Mouse (Mus musculus) macrophage (primary cell): ENCODE measurements around the gene Thsd7a. TPM values are rescaled to one million over a fixed set of nuclear protein-coding genes. Genes with fewer than 3 reads are reported as not detected.

Experiments
- H3K27ac ChIP-seq: fragments of 350-480 bp; formaldehyde crosslinking; 2 replicates; pipeline ENCODE4 v1.9.0; 2021
- H3K36me3 ChIP-seq: fragments of 350-480 bp; formaldehyde crosslinking; 2 replicates; pipeline ENCODE4 v1.9.0; 2021; ENCODE audit errors: inconsistent target
- H3K4me3 ChIP-seq: fragments of 350-480 bp; formaldehyde crosslinking; 2 replicates; pipeline ENCODE4 v1.9.0; 2021; ENCODE audit errors: inconsistent target
- H3K79me2 ChIP-seq: fragments of 350-480 bp; formaldehyde crosslinking; 2 replicates; pipeline ENCODE4 v1.9.0; 2021; ENCODE audit errors: inconsistent target
- WGBS: methylation state at CpG from one replicate; pipeline ENCODE4 v1.1.7; 2026; ENCODE audit warnings: inconsistent platforms; ENCODE audit not compliant: missing documents; 5-methylcytosine and 5-hydroxymethylcytosine counted together
- polyA plus RNA-seq: library from polyadenylated mRNA; stranded (reverse); fragments of 250-400 nt; gene quantifications from 3 replicates; pipeline ENCODE4 v1.2.4, GENCODE M21; 2018; ENCODE audit warnings: inconsistent platforms

The Thsd7a gene
- polyA plus RNA-seq, 1 experiment from 2014 or later: not detected

DNA sequence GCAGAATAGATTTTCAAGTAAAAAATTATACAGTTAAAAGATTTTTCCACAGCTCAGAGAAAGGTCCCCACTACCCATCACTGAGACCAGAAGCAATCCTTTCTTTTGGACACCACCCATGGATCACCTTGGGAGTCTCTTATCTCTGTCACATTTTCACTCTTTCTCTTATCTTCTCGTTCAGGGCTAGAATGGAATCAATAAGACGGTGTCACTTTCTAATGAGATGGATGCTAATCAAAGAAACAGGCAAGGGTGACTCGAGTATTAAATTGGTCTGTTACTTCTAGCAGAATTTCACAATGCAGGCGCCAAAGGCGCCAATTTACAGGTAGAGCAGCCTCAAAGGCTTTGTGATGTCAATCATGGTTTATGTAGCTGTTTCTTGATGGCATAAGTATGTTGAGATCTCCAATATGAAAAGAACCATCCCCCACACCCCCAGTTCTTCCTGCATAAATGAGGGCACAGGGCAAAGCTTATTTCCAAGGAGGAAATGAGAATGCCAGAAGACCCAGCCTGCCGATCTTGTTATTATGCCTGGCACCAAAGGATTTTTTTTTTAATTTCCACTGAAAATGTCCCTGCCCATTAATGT is 173.5 kb downstream of the Thsd7a start:
- Histone ChIP-seq H3K79me2 (no peaks in the 10 kb centered on the region), H3K4me3 (no peak overlapping the region), H3K27ac (no peak overlapping the region), H3K36me3 (no peaks in the 10 kb centered on the region)
- WGBS: 82% methylated on average over 6 of the region's 6 CpGs

DNA sequence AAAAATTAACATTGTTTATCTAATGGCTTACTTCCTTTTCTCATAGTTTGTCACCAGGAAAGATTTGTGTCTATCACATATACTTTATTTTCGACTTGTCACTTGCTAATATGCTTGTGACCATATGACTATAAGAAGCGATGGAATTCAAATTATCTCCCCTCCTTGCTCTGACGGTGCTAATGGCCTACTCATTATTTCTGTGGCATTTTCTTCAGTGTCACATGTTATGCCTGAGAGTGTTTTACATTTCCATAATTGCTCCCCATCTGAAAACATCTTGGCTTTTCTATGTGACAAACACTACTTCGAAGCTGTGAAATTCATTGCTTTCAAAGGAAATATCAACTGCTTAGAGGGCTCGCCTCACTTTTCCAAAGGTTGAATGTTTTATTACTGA is 177.0 kb downstream of the Thsd7a start:
- Histone ChIP-seq H3K79me2 (no peaks in the 10 kb centered on the region), H3K36me3 (no peaks in the 10 kb centered on the region), H3K27ac (no peak overlapping the region), H3K4me3 (no peak overlapping the region)
- 87% methylated on average over 5 of the region's 5 CpGs for WGBS

DNA sequence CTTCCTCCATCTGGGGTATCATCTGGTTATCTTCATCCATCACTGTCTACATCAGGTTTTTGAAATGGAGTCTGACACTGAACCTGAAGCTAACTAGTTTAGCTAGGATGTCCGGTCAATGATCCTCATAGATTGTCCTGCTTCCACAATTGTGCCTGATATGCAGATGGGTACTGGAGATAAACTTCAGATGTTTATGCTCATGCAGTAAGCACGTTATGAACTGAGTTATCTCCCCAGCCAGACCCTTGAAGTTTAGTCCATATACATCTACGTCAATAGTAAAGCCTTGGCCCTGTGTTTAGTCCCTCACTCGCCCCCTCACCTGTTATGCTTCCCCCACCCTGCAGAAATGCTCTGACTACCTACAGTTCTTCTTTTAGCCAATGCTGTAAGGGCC is 184.1 kb downstream of the Thsd7a start:
- no peak overlapping the region for H3K27ac ChIP-seq
- no peaks in the 10 kb centered on the region for H3K36me3 ChIP-seq
- WGBS: 75% methylated on average over 4 of the region's 4 CpGs
- no peaks in the 10 kb centered on the region for H3K79me2 ChIP-seq
- no peak overlapping the region for H3K4me3 ChIP-seq

DNA sequence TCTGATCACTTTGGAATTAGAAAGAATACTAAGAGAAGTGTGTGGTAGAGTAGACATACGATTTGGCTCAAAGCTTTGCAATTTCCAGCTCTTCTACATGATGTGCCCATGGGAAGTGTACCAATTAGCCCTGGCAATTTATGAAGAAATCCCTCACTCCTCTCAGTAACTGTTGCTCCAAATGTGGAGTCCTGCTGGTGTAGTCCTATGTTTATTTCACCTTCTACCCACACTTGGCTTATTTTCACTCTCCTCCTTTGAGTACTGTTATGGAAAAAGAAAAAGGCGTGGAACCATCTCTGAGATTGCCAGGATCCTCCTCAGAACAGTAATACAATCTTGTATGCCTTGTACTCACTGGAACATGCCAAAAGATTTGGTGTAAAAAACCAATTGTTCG is 186.9 kb downstream of the Thsd7a start:
- Histone ChIP-seq H3K79me2 (no peaks in the 10 kb centered on the region), H3K4me3 (no peak overlapping the region), H3K27ac (no peak overlapping the region), H3K36me3 (no peaks in the 10 kb centered on the region)
- 82% methylated on average over 3 of the region's 3 CpGs for WGBS

DNA sequence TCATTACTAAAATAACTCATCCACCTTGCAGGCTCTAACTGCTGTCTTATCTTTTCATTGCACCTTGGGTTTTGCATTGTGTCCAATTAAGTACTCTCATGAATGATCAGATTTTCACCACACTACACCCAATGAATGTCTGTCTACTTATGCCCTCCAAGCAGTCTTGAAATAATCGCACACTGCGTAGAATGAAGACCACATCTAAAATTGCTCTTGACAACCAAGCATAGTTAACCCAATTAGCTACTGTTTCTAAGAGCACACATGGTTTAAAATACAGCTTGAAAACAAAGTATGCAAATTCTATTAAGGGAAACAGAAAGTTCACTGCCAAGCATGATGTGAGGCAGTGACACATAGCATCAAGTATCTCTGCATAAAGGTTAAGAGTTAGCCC is 188.7 kb downstream of the Thsd7a start:
- Histone ChIP-seq H3K36me3 (no peaks in the 10 kb centered on the region), H3K79me2 (no peaks in the 10 kb centered on the region)
- 86% methylated on average over 2 of the region's 2 CpGs for WGBS

DNA sequence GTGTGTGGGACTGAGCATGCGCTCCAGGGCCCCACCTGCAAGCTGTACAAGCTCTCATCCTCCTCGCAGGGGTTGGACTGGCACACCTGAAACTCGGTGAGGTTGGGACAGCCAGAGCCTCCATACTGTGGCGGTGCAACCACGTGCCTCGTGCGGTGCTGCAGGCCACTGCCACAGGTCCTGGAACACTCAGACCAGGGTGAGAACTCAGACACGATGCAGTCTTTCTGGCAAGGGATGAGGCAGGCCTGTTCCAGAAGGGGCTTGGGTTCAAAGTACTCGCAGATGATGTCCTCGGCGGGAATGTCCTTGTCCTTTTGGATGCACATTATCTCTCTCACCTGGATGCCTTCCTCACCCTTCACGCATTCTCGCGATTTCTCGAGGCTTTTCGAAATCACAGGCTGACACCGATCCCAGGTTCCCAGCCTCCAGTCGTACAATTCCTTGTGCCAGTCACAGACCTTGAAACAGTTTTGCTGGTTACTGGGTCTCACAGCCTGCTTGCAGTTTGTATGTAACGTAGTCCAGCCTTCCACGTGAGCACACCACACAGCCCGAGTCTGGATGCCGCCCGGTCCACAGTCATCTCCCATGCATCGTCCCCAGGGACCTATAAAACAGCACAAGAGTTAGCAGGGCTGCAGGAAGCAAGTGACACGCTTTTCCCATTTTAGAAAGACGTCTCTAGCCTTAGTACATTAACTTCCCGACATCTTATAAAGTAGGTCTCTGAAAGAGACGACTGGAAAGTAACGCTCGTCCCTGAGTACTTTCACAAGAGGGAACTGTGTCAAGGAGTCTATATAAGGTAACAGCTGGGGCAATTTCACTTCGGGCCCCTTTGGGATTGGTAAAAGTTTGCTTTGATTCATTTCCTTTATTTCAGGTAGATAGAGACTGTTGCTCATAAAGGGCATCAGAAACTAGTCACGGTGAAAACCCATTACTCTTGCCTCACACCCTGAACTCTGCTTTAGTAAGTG is 193.8 kb downstream of the Thsd7a start:
- no peak overlapping the region for H3K4me3 ChIP-seq
- no peaks in the 10 kb centered on the region for H3K79me2 ChIP-seq
- 89% methylated on average over 32 of the region's 32 CpGs for WGBS
- no peaks in the 10 kb centered on the region for H3K36me3 ChIP-seq
- no peak overlapping the region for H3K27ac ChIP-seq

More for the DNA sequence above, 188.7 kb downstream of the Thsd7a start:
- Histone ChIP-seq H3K4me3 (no peak overlapping the region), H3K27ac (no peak overlapping the region)

DNA sequence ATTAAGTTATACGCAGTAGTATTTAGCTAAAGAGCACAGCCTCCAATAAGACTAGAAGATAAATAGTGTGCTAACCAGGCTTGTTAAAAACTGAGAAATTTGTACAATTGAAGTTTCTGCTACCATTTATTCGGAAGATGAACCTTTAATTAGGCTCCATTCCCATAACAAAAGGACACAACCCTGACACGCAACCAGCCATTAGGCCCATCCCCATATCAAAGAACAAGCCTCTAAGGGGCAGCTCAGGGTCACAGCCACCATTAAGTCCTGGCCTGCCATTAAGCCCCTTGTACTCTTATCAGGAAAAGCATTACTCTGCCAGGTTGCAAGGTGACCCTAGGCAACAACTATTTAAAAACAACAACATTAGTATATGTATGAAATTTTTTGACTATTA is 198.0 kb downstream of the Thsd7a start:
- Histone ChIP-seq H3K36me3 (no peaks in the 10 kb centered on the region), H3K4me3 (no peak overlapping the region), H3K27ac (no peak overlapping the region), H3K79me2 (no peaks in the 10 kb centered on the region)
- WGBS: 92% methylated on average over 3 of the region's 3 CpGs

DNA sequence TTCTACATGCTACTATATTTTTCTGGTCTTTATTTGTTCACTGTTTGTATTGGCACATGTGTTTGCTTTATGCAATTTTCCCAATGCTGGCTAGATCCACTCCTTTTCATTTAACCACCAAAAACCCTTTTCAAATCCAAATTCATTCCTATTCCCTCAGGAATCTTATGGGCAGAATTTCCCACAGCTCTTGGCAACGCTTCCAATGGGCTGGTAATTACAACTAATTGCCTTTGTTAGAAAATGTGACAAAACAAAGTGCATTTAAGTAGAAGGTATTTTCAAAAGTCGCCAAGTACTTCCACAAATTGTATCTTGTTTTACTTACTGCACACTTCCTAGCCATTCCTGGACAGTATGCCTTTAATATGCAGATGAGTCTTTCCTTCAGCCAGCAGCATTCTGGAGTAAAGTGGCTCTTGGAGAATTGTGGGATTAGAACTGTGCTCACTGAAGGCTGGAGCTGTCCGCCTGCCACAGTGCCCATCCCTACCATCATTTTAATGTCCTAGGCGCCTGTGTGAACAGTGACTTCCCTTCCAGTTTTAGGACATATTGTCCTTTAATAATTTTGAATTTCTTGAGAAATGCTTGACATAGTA is 199.1 kb downstream of the Thsd7a start:
- Histone ChIP-seq H3K36me3 (no peaks in the 10 kb centered on the region), H3K79me2 (no peaks in the 10 kb centered on the region), H3K4me3 (no peak overlapping the region), H3K27ac (no peak overlapping the region)
- WGBS: 83% methylated on average over 4 of the region's 4 CpGs

DNA sequence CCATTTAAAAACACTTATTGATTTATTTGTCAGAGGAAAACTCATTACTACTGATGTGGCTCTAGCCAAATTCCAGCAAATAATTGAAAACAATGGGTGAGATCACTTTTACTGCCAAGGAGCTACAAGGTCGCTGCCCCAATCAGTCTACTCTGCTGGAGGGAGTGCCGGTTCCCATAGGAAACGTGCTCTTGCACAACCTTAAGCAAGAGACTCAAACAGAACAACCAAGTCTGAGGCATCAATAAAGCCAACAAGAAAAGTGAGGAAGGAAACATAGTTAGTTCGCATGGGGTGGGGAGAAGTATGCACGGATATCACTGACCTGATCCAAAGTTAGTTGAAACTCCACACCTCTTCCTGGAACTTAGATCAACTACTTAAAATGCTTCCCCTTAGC is 205.1 kb downstream of the Thsd7a start:
- H3K27ac ChIP-seq: no peak overlapping the region
- no peak overlapping the region for H3K4me3 ChIP-seq
- 44% methylated on average over 5 of the region's 5 CpGs for WGBS
- no peaks in the 10 kb centered on the region for H3K36me3 ChIP-seq
- H3K79me2 ChIP-seq: no peaks in the 10 kb centered on the region

DNA sequence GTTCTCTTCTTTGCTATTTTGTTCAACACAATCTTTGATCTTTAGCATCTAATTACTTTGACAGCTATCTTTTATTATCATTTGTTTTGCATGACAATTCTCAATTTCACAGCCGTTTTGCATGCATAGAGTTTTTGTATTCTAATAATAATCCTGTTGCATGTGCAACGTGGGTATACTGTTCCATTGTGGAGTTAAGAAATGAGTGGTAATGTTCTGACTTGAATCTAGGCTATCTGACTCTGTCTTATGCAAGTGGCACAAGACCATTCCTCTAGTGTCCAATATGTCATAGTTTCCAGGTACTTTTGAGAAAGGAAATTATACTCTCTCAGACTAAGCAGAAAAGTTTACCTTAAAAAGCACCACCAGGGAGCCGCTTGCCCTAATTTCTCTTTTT is 206.7 kb downstream of the Thsd7a start:
- Histone ChIP-seq H3K36me3 (no peaks in the 10 kb centered on the region), H3K4me3 (no peak overlapping the region), H3K27ac (no peak overlapping the region), H3K79me2 (no peaks in the 10 kb centered on the region)
- 67% methylated on average over 3 of the region's 3 CpGs for WGBS

DNA sequence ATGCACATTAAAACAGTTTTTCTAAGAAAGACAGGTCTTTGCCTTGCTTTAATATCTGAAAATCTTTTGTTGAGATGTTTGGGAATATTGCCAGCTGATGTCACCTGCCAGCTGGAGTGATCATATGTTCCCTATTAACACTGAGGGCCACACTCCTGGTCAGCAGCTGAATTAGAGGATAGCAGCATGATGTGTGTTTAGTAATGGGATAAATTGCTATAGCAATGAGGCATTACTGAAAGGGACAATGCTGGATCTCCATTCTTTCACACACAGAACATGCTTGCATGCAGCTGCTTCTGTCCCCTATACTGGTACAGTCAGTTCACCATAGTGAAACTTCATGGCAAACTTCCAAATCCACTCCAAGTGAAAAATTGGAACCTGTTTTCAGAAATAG is 230.1 kb downstream of the Thsd7a start:
- no peak overlapping the region for H3K4me3 ChIP-seq
- H3K79me2 ChIP-seq: no peaks in the 10 kb centered on the region
- H3K27ac ChIP-seq: no peak overlapping the region
- H3K36me3 ChIP-seq: no peaks in the 10 kb centered on the region

DNA sequence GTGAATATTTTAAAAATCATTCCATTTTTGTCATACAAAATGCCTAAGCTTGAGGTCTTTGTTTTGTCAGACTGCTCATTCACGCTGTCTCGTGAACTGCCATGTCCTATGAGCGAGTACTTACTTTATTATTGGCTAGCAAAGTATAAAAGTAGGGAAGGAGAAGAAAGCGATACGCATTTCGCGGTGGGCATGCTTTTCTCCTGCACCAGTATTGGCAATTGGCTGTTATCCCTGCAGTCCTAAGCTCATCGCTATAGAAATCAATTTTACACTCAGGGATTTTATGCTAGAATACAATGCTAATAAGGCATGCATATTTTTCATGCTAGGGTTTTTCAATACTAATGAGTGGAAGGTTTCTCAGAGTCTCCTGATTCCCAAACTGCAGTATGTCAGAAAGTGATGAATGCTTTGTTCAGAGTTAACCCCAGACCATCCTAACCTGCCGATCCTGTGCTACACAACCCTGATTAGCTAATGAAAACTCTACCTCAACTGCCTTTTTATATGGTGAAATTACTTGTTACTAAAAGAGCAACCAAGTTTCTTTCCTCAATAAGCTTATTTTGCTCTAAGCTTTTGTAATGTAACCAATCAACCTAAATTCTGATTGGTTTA is 230.8 kb downstream of the Thsd7a start:
- Histone ChIP-seq H3K4me3 (no peak overlapping the region), H3K79me2 (no peaks in the 10 kb centered on the region), H3K27ac (no peak overlapping the region), H3K36me3 (no peaks in the 10 kb centered on the region)
- 84% methylated on average over 9 of the region's 9 CpGs for WGBS

DNA sequence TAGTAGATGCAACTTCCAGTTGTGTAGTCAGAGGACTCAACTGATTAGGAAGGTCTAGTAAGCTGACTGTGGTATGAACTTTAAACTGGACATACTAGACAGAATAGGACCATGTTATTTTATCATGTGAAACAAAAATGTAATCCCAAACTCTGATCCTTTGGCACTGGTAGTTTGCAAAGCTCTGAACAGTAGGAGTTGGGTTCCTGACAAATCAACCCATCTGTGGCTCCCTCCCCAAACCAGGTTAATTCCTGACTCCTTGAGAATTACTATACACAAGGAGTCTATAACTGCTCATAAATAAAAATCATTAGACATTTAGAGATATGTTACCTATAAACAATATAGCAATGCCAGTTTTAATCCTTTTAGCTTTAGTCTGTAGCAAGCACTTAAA is 231.5 kb downstream of the Thsd7a start:
- Histone ChIP-seq H3K27ac (no peak overlapping the region), H3K79me2 (no peaks in the 10 kb centered on the region)

DNA sequence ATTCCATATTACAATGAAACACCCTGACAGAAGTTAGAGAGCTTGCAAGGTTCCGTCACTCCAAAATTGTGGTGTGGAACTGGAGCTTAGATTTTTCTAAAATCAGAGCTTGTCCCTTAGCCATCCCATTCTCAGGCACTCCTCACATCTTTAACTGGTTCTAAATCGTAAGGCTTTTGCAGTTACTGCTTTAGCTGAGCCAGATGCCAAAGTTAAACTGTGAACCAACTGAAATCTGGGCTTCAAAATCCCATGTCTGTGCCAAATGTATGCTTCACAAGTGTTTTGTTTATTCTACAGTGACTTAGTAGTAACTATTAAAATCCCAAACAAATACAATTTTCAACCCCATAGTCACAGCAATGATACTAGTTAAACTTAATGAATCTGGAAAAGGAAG is 242.3 kb downstream of the Thsd7a start:
- 88% methylated on average over 2 of the region's 2 CpGs for WGBS
- H3K27ac ChIP-seq: no peak overlapping the region
- no peaks in the 10 kb centered on the region for H3K79me2 ChIP-seq
- H3K4me3 ChIP-seq: no peak overlapping the region
- H3K36me3 ChIP-seq: no peaks in the 10 kb centered on the region

More for the DNA sequence above, 231.5 kb downstream of the Thsd7a start:
- no peak overlapping the region for H3K4me3 ChIP-seq
- H3K36me3 ChIP-seq: no peaks in the 10 kb centered on the region

DNA sequence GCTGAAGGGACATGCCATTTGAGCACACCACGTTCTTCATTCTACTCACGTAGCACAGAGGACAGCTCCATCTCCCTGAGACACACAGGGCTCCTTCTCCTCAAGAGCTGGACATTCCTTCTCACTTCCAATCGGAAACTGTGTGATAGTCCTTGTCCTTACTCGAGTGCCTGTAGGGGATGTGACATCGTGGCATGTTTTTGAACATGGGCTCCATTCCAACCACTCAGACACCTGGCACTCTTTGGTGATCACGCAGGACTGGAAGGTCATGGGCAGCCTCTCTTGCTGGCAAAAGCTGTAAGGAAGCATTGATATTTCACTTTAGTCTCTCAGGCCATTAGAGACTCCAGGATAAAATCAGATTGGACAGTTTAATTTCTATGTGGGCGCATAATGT is 245.3 kb downstream of the Thsd7a start:
- H3K79me2 ChIP-seq: no peaks in the 10 kb centered on the region
- no peak overlapping the region for H3K4me3 ChIP-seq
- no peaks in the 10 kb centered on the region for H3K36me3 ChIP-seq
- H3K27ac ChIP-seq: no peak overlapping the region
- WGBS: 89% methylated on average over 7 of the region's 7 CpGs
